16 mouse cellular contexts compared by ENCODE assay signal in the genomic region with DNA sequence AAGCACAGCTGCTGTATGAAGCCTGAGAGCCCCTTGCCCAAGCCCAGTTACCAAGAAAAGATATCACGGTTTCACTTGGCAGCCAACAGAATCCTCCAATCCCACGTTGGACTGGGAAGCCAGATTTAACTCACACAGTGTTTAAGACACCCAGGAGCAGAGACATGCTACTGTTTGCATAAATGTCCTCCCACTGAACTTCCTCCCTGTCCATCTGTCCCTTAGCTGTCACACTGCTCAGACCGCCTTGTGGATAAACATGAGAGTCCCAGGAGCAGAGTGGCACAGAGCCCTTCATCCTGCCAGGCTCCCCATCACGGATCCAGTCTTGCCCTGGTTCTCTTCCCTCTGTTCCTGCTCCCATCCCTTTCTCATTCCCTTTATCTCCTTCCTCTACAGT.
DNase-seq lines count a peak whose midpoint lies in the region; ATAC-seq and TF ChIP-seq lines count a peak whose summit lies in the region.
"Had no signal": no experiment of that assay in that cellular context is flagged by ENCODE, and none has a peak within 500 bp of the region (broad histone marks: within the 10 kb centered on the region; RNA-seq: fewer than 3 reads in every experiment).

No protein-coding gene starts in this region.

- ATAC-seq in hindbrain, embryonic 12.5 days (ENCODE audit: low FRiP score): 0 out of 2 replicates have a peak, but pooled peaks have one; percentile 29
- no peak for ATAC-seq in midbrain, embryonic 14.5 days (ENCODE audit: low FRiP score, low TSS enrichment)
- no peak for ATAC-seq in midbrain, postnatal 0 days (ENCODE audit: low FRiP score)
- ATAC-seq: CD4-positive, CD25-positive, alpha-beta regulatory T cell, adult 4 months; liver, embryonic 12.5 days had no signal

- H3K27ac ChIP-seq in hindbrain, embryonic 12.5 days: peak overlapping the region; percentile 55; the same call in 1 of the 2 replicates
- H3K27ac ChIP-seq in hindbrain, embryonic 10.5 days: no peak overlapping the region
- peak overlapping the region; percentile 32 for H3K27ac ChIP-seq in midbrain, embryonic 14.5 days (replicated peaks; ENCODE audit: low read depth, low read length)
- no peak overlapping the region; the same call in 1 of the 2 replicates for H3K27ac ChIP-seq in midbrain, postnatal 0 days (ENCODE audit: low read depth, low read length)
- H3K27ac ChIP-seq: embryonic facial prominence, embryonic 13.5 days; liver, embryonic 12.5 days; neural tube, embryonic 12.5 days had no signal

- H3K4me3 ChIP-seq in hindbrain, embryonic 12.5 days: no peak overlapping the region
- H3K4me3 ChIP-seq in hindbrain, embryonic 10.5 days: no peak overlapping the region
- no peak overlapping the region for H3K4me3 ChIP-seq in midbrain, embryonic 14.5 days (replicated peaks; ENCODE audit: low read depth, low read length)
- no peak overlapping the region for H3K4me3 ChIP-seq in midbrain, postnatal 0 days (ENCODE audit: low read depth, low read length)
- H3K4me3 ChIP-seq: embryonic facial prominence, embryonic 13.5 days; liver, embryonic 12.5 days; megakaryocyte, embryonic 14.5 days; neural tube, embryonic 12.5 days had no signal

- H3K9me3 ChIP-seq in hindbrain, embryonic 12.5 days (replicated peaks): no peaks in the 10 kb centered on the region
- no peaks in the 10 kb centered on the region for H3K9me3 ChIP-seq in hindbrain, embryonic 10.5 days
- no peaks in the 10 kb centered on the region for H3K9me3 ChIP-seq in midbrain, embryonic 14.5 days (ENCODE audit: control insufficient read depth, low read length)
- no peaks in the 10 kb centered on the region for H3K9me3 ChIP-seq in midbrain, postnatal 0 days (ENCODE audit: low read length)
- H3K9me3 ChIP-seq: embryonic facial prominence, embryonic 13.5 days; liver, embryonic 12.5 days; neural tube, embryonic 12.5 days had no signal

- no peaks in the 10 kb centered on the region; the same call in 1 of the 2 replicates for H3K27me3 ChIP-seq in hindbrain, embryonic 12.5 days
- no peaks in the 10 kb centered on the region for H3K27me3 ChIP-seq in hindbrain, embryonic 10.5 days (ENCODE audit: insufficient read depth, poor library complexity, severe bottlenecking)
- H3K27me3 ChIP-seq in midbrain, embryonic 14.5 days (ENCODE audit: control insufficient read depth, insufficient read depth, low read length): no peaks in the 10 kb centered on the region
- H3K27me3 ChIP-seq in midbrain, postnatal 0 days (ENCODE audit: insufficient read depth, low read length): no peaks in the 10 kb centered on the region
- H3K27me3 ChIP-seq: neural tube, embryonic 12.5 days had no signal

- no peak for TF ChIP-seq CTCF in midbrain, postnatal 0 days (IDR thresholded peaks at IDR 0.05)

- H3K36me3 ChIP-seq in hindbrain, embryonic 12.5 days: no peaks in the 10 kb centered on the region
- H3K36me3 ChIP-seq in hindbrain, embryonic 10.5 days: no peaks in the 10 kb centered on the region
- H3K36me3 ChIP-seq in midbrain, embryonic 14.5 days (ENCODE audit: control insufficient read depth, insufficient read depth, low read length): no peaks in the 10 kb centered on the region
- H3K36me3 ChIP-seq in midbrain, postnatal 0 days (ENCODE audit: insufficient read depth, low read length): no peaks in the 10 kb centered on the region
- H3K36me3 ChIP-seq: embryonic facial prominence, embryonic 13.5 days; liver, embryonic 12.5 days; neural tube, embryonic 12.5 days had no signal

- H3K4me2 ChIP-seq in hindbrain, embryonic 12.5 days (replicated peaks): no peak overlapping the region
- H3K4me2 ChIP-seq in midbrain, embryonic 14.5 days (ENCODE audit: low read length): 0 out of 2 replicates have a peak overlapping the region, but pooled peaks have one; percentile 9
- H3K4me2 ChIP-seq in midbrain, postnatal 0 days (ENCODE audit: low read depth, low read length, poor library complexity, severe bottlenecking): no peak overlapping the region
- H3K4me2 ChIP-seq: embryonic facial prominence, embryonic 13.5 days; liver, embryonic 12.5 days; neural tube, embryonic 12.5 days had no signal

- no peak overlapping the region for H3K9ac ChIP-seq in hindbrain, embryonic 12.5 days
- H3K9ac ChIP-seq in midbrain, embryonic 14.5 days (replicated peaks; ENCODE audit: low read length): no peak overlapping the region
- H3K9ac ChIP-seq in midbrain, postnatal 0 days (replicated peaks; ENCODE audit: low read length, poor library complexity, severe bottlenecking): no peak overlapping the region
- H3K9ac ChIP-seq: embryonic facial prominence, embryonic 13.5 days; liver, embryonic 12.5 days; neural tube, embryonic 12.5 days had no signal

- whole genome bisulfite sequencing in hindbrain, embryonic 12.5 days: 61% methylated on average over 4 of the region's 4 CpGs
- 78% methylated on average over 4 of the region's 4 CpGs for WGBS in hindbrain, embryonic 10.5 days
- 33% methylated on average over 4 of the region's 4 CpGs for WGBS in midbrain, embryonic 14.5 days
- WGBS in midbrain, postnatal 0 days: 30% methylated on average over 4 of the region's 4 CpGs

- no peak for DNase-seq in hindbrain, embryonic 10.5 days (ENCODE audit: low spot score)
- peak; percentile 20 for DNase-seq in midbrain, embryonic 14.5 days
- no peak for DNase-seq in midbrain, postnatal 0 days (ENCODE audit: low spot score)
- peak; percentile 47 to 90 for DNase-seq in left cerebral cortex, postnatal 25 days (ENCODE audit: low spot score in 2 of 2)
- peak; percentile 29 to 69 for DNase-seq in right cerebral cortex, postnatal 36 days (ENCODE audit: low spot score in 2 of 2)
- no peak for DNase-seq in layer of hippocampus, postnatal 36 days
- DNase-seq: adrenal gland, postnatal 14 days; cerebellum, postnatal 36 days; gastrocnemius, postnatal 36 days; kidney, postnatal 25 days had no signal

- peaks cover 16% of the 10 kb centered on the region for H3K4me1 ChIP-seq in hindbrain, embryonic 12.5 days
- peaks cover 20% of the 10 kb centered on the region for H3K4me1 ChIP-seq in hindbrain, embryonic 10.5 days (replicated peaks)
- peaks cover 17% of the 10 kb centered on the region for H3K4me1 ChIP-seq in midbrain, embryonic 14.5 days (ENCODE audit: control insufficient read depth, insufficient read depth, low read length)
- peaks cover 5% of the 10 kb centered on the region; the same call in 1 of the 2 replicates for H3K4me1 ChIP-seq in midbrain, postnatal 0 days (ENCODE audit: insufficient read depth, low read length)
- H3K4me1 ChIP-seq: liver, embryonic 12.5 days; neural tube, embryonic 12.5 days had no signal

- intact Hi-C loops in left cerebral cortex, postnatal 25 days (cut with DNase I): loop anchor here (1.0 to 5.0 kb wide), 4 partner anchors 12 to 533 kb away; no protein-coding TSS in a partner anchor

Comparison
In these comparisons a context has a peak if more than half of its experiments do, and no peak if none do; other contexts are left out.
1. H3K27ac ChIP-seq: peak in hindbrain, embryonic 12.5 days (single experiment) and midbrain, embryonic 14.5 days (single experiment); none in hindbrain, embryonic 10.5 days (single experiment) and midbrain, postnatal 0 days (single experiment).
2. DNase-seq: peak in midbrain, embryonic 14.5 days (single experiment), left cerebral cortex, postnatal 25 days (2 of 2) and right cerebral cortex, postnatal 36 days (2 of 2); none in hindbrain, embryonic 10.5 days (single experiment), midbrain, postnatal 0 days (single experiment) and layer of hippocampus, postnatal 36 days (0 of 2).